Mouse (Mus musculus): ENCODE data around the gene Gm5148.

Gm5148 gene

GRCm38 (mm10) chr3:37724171-37724804, at the start of gene Gm5148:
Gene Gm5148 (minus strand): TSS chr3:37724490.
- 9% methylated on average over 24 of the region's 24 CpGs for WGBS

GRCm38 (mm10) chr3:37769268-37769756, 45.0 kb upstream of the Gm5148 start:
- 3% methylated on average over 5 of the region's 5 CpGs for WGBS

- 78% methylated on average over 12 of the region's 12 CpGs for WGBS
These were observed 43.1 kb upstream of the Gm5148 start for GRCm38 (mm10) chr3:37767147-37768015.

- WGBS, result 89% methylated on average over 4 of the region's 4 CpGs
These were observed 42.3 kb upstream of the Gm5148 start for GRCm38 (mm10) chr3:37766628-37767027.

- WGBS, result 95% methylated on average over 5 of the region's 5 CpGs
These were observed 41.7 kb upstream of the Gm5148 start for GRCm38 (mm10) chr3:37765971-37766370.

GRCm38 (mm10) chr3:37765275-37765674, 41.0 kb upstream of the Gm5148 start:
- WGBS, result 99% methylated on average over 3 of the region's 3 CpGs

- WGBS, result 89% methylated on average over 3 of the region's 3 CpGs
These were observed 38.0 kb upstream of the Gm5148 start for GRCm38 (mm10) chr3:37762303-37762702.

GRCm38 (mm10) chr3:37761741-37762140, 37.5 kb upstream of the Gm5148 start:
- WGBS, result 80% methylated on average over 5 of the region's 5 CpGs

- WGBS, result 82% methylated on average over 6 of the region's 6 CpGs
These were observed 36.6 kb upstream of the Gm5148 start for GRCm38 (mm10) chr3:37760866-37761265.

- WGBS, result 48% methylated on average over 9 of the region's 9 CpGs
These were observed 34.5 kb upstream of the Gm5148 start for GRCm38 (mm10) chr3:37758611-37759322.

GRCm38 (mm10) chr3:37758124-37758523, 33.8 kb upstream of the Gm5148 start:
- WGBS, result 18% methylated on average over 12 of the region's 12 CpGs

GRCm38 (mm10) chr3:37757613-37758012, 33.3 kb upstream of the Gm5148 start:
- 68% methylated on average over 4 of the region's 4 CpGs for WGBS

- WGBS, result 93% methylated on average over 2 of the region's 2 CpGs
These were observed 31.7 kb upstream of the Gm5148 start for GRCm38 (mm10) chr3:37756005-37756404.

- 82% methylated on average over 3 of the region's 3 CpGs for WGBS
These were observed 30.3 kb upstream of the Gm5148 start for GRCm38 (mm10) chr3:37754639-37755038.

GRCm38 (mm10) chr3:37753148-37753547, 28.9 kb upstream of the Gm5148 start:
- WGBS, result 78% methylated on average over 3 of the region's 3 CpGs

GRCm38 (mm10) chr3:37748002-37748733, 23.9 kb upstream of the Gm5148 start:
- 77% methylated on average over 16 of the region's 16 CpGs for WGBS

GRCm38 (mm10) chr3:37747258-37748001, 23.1 kb upstream of the Gm5148 start:
- WGBS, result 88% methylated on average over 9 of the region's 9 CpGs

GRCm38 (mm10) chr3:37744050-37744449, 19.8 kb upstream of the Gm5148 start:
- WGBS, result 77% methylated on average over 2 of the region's 2 CpGs

- 92% methylated on average over 7 of the region's 7 CpGs for WGBS
These were observed 15.7 kb upstream of the Gm5148 start for GRCm38 (mm10) chr3:37739996-37740395.

- WGBS, result 54% methylated on average over 17 of the region's 17 CpGs
These were observed 14.1 kb upstream of the Gm5148 start for GRCm38 (mm10) chr3:37738171-37738950.
